Mouse (Mus musculus): ENCODE data around the gene Kng2.
"Not testable (repeated sequence)": the region's sequence is repeated elsewhere in the genome, so short reads cannot be mapped to it uniquely, and the experiment has no call there.

Kng2 gene

GRCm38 (mm10) chr16:23028966-23029600 is at the start of gene Kng2:
Kng2 (minus strand) TSS chr16:23029482.
- DNase-seq = not testable (repeated sequence)

GRCm38 (mm10) chr16:23077516-23077915 is 48.2 kb upstream of the Kng2 start:
- DNase-seq = not testable (repeated sequence)

- DNase-seq = not testable (repeated sequence)
These were observed 31.6 kb upstream of the Kng2 start for GRCm38 (mm10) chr16:23060781-23061325.

GRCm38 (mm10) chr16:23059630-23060029 is 30.3 kb upstream of the Kng2 start:
- not testable (repeated sequence) for DNase-seq

GRCm38 (mm10) chr16:23057668-23058447 is 28.6 kb upstream of the Kng2 start, which contains the start of gene Kng1:
Kng1 (plus strand) TSS chr16:23057865.
- not testable (repeated sequence) for DNase-seq

- peak; percentile 20 to 26 for DNase-seq
These were observed 17.0 kb upstream of the Kng2 start for GRCm38 (mm10) chr16:23046319-23046718.

GRCm38 (mm10) chr16:23040876-23041275 is 11.6 kb upstream of the Kng2 start:
- DNase-seq = no peak

GRCm38 (mm10) chr16:23039281-23039680 is 10.0 kb upstream of the Kng2 start:
- no peak for DNase-seq

- DNase-seq = no peak
These were observed 8.5 kb upstream of the Kng2 start for GRCm38 (mm10) chr16:23037744-23038143.

- no peak for DNase-seq
These were observed 4.4 kb upstream of the Kng2 start for GRCm38 (mm10) chr16:23033673-23034072.

GRCm38 (mm10) chr16:23030673-23031435 is 1.6 kb upstream of the Kng2 start:
- no peak for DNase-seq

GRCm38 (mm10) chr16:23027341-23027740 is 1.9 kb downstream of the Kng2 start:
- DNase-seq = not testable (repeated sequence)

GRCm38 (mm10) chr16:23026582-23026981 is 2.7 kb downstream of the Kng2 start:
- no peak for DNase-seq

GRCm38 (mm10) chr16:23025111-23025510 is 4.2 kb downstream of the Kng2 start:
- DNase-seq = no peak

- not testable (repeated sequence) for DNase-seq
These were observed 8.7 kb downstream of the Kng2 start for GRCm38 (mm10) chr16:23020571-23020970.

GRCm38 (mm10) chr16:23014645-23015044 is 14.6 kb downstream of the Kng2 start:
- not testable (repeated sequence) for DNase-seq

GRCm38 (mm10) chr16:23013786-23014185 is 15.5 kb downstream of the Kng2 start:
- DNase-seq = not testable (repeated sequence)

- DNase-seq = not testable (repeated sequence)
These were observed 32.3 kb downstream of the Kng2 start for GRCm38 (mm10) chr16:22996951-22997350.

- DNase-seq = no peak
These were observed 61.8 kb downstream of the Kng2 start for GRCm38 (mm10) chr16:22967383-22968030.

- no peak for DNase-seq
These were observed 66.0 kb downstream of the Kng2 start for GRCm38 (mm10) chr16:22963293-22963692.

- DNase-seq = no peak
These were observed 67.0 kb downstream of the Kng2 start for GRCm38 (mm10) chr16:22962256-22962655.

- DNase-seq = no peak
These were observed 68.2 kb downstream of the Kng2 start for GRCm38 (mm10) chr16:22961073-22961472.

- DNase-seq = no peak
These were observed 73.2 kb downstream of the Kng2 start for GRCm38 (mm10) chr16:22956085-22956439.
